Mouse (Mus musculus) heart, postnatal 0 days (tissue): ENCODE measurements at regions not wholly inside any gene's neighbourhood (a gene's known extent, or its start where the extent isn't known, plus 50 kb on each side); places are given as distances from the start of the nearest gene placed in this dataset.

ENCODE experiments used
- CTCF ChIP-seq: IDR thresholded peaks from 2 replicates; pipeline ENCODE4 v1.5.1; 2016; ENCODE audit warnings: antibody characterized with exemption, control low read depth, low read depth
- EP300 ChIP-seq: IDR thresholded peaks from 2 replicates; pipeline ENCODE4 v1.6.1; 2016; ENCODE audit warnings: antibody characterized with exemption, low read depth

- TF ChIP-seq EP300 (no peak), CTCF (no peak)
Measured at GRCm38 (mm10) chr15:96776476-96777075, 77.0 kb upstream of the Slc38a2 start.
